Mouse (Mus musculus) spleen, adult 12 weeks (tissue): ENCODE data around the gene Serinc5.
A peak's percentile ranks its signal among the peaks of the same experiment; 100 is the strongest.

Experiments used
- DNase-seq: peaks from one replicate; pipeline ENCODE4 v3.0.0; 2022; ENCODE audit warnings: low spot score

The Serinc5 gene

GRCm38 (mm10) chr13:92704189-92704588, 93.3 kb downstream of the Serinc5 start:
- no peak for DNase-seq

GRCm38 (mm10) chr13:92705016-92705535, 94.2 kb downstream of the Serinc5 start:
- DNase-seq = no peak

DNA sequence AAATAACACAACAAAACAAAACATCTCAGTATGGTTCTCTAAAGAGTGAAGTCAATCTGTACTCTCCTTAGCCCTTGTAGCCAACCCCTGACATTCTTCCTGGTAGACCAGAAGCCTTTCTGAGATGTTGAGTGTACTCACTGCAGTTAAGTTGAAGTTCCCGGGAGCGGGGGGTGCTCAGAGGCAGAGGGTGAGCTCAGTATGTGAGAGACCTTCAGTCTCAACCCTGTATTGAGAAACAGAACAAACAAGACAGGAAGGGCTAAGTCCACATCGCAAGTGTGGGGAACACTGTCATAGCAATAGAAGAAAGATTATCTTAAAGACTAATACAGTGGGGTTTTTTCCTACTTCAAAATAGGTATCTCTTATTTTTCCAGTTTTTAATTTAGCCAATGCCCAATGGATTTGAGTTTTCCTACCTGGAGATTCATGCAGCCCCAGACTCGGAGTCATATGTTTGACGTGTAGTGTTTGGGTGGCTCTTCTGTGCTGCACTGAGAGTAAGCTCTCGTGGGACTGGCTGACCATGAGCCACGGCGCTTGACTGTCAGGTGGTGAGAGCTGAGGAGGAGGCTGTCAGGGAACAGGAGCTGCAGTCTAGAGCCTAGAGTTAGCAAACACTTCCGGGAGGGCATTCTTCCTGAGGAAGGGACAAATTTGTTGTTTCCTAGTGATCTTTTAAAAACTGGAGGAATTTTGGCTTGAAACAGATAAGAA, 95.6 kb downstream of the Serinc5 start:
- DNase-seq = no peak

DNA sequence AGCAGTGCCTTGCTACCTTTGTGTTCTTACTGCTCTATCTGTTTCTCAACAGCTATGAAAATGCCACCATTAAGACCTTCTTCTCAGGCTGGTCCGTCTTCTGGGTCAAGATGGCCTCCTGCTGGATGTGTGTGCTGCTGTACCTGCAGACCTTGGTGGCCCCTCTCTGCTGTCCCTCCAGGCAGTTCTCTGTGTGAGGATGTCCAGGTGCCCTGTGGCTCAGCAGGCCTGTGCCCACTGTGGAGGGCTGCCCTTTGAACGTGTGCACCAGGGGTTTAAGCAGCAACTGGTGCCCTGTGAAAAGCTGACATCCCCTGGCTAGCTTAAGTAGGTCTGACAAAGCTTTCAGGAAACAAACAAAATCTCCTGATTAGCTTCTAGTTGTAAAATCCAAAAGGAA, 97.0 kb downstream of the Serinc5 start:
- DNase-seq = no peak

GRCm38 (mm10) chr13:92708466-92708865, 97.6 kb downstream of the Serinc5 start:
- no peak for DNase-seq

- DNase-seq = no peak
Observed at GRCm38 (mm10) chr13:92709535-92709934, 98.6 kb downstream of the Serinc5 start.

DNA sequence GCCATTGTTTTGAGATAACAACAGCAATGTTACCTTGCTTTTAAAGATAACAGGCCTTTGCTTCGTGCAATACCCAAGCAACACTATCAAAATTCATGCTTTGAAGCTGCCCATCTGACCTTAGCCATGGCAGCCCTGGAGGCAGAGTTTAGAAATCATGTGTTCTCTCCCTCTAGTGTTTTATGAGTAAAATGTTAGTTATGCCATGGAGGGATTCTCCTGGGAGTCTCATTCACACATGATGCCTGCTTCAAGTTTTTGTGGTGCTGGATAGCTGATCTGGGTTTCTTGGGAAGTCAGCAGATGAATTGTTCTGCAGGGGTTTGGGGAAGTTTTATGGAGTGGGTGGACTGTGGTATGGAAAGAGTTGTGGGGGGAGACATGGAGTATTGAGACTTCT, 99.5 kb downstream of the Serinc5 start:
- no peak for DNase-seq

DNA sequence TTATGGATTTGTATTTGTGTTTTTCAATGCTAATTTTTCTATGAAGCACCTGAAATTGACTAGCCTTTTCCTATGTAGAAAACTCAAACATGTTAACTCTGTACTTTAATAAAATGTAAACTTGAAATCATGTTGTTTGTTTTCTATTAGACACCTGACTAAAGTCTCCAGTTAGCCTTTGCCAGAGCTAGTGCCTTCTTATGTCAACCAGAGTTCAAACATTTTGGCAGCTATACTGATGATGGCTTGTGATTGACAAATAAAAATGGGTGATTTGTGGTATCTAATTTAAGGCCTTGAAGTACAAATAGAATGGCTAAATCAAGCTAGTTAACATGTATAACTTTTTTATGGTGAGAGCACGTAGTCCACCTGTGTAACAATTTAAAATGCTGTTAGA, 100.9 kb downstream of the Serinc5 start:
- DNase-seq = no peak

GRCm38 (mm10) chr13:92712619-92713018, 101.7 kb downstream of the Serinc5 start:
- DNase-seq = no peak

DNA sequence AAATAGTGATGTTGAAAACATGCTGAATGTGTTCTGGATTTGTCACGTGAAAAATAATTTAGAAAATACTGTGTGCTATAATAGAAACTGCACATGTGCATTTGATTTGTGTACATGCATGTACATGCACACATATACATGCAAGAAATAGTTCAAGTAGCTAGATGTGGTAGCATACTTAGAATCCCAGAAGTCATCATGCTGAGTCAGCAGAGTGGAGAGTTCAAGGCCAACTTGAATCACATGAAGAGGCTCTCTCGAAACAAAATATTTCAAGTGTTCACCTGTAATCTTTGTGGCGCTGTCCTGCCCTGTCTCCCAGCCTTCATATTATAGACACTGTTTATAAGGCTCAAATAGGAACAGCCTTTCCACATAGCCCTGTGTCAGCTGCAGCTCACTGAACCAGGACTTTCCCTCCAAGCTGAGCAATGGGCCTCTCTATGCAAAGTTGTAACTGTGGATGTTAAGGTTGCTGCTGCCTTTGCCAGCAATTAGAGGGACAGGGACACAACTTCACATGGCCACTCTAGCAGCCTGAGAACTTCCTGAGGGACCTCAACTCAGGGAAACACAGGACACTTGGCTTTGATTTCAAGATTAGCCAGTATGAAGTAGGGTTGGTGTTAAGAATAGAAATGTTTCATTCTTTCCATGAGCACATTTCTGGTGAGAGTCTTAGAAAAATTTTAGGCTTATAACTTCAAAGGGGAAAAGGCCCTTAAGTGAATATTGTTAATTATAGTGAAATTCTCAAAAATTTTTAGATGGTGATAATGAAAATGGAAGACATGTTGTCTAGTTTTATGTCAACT, 107.2 kb downstream of the Serinc5 start:
- DNase-seq = no peak

- DNase-seq = no peak
Observed at GRCm38 (mm10) chr13:92721006-92721405, 110.1 kb downstream of the Serinc5 start.

GRCm38 (mm10) chr13:92722389-92722788, 111.5 kb downstream of the Serinc5 start:
- DNase-seq = no peak

GRCm38 (mm10) chr13:92729811-92730210, 118.9 kb downstream of the Serinc5 start:
- DNase-seq = no peak

DNA sequence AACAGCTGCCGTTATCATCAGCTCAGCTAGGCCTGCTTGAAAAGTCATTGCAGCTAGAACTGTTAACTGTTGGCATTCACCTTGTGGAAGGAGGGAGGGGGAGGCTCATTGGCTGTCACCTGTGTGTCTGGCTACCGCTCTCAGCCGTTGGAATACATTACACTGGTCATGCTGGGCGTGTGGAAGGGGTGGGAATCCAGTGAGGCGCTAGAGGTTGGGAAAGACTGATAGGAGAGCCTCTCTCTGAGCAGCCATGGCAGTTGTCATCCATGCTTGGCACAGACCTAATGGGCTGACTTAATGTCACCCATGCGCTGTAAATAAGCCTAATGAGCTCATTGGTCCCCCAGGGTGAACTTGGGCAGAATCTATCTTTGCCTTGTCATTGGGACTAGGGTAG, 120.9 kb downstream of the Serinc5 start:
- no peak for DNase-seq

GRCm38 (mm10) chr13:92732836-92733235, 121.9 kb downstream of the Serinc5 start:
- DNase-seq = no peak

DNA sequence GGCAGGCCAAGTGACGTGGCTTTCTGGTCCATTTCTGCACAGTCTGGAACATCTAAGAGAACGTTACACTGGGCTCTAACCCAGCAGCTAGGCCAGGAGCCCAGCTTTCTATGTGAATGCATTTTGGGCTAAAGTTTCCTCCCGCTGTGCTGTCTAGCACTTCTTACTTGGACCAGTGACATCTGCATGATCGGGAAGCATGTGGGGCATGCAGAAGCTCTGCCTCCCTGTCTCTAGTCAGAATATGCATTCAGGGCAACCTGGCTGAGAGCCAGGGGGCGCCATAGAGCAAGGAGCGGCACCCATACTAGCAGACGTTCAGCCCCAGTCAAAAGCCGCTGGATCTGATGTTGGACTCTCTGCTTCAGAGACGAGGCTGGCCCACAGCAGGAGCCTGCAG, 122.4 kb downstream of the Serinc5 start:
- peak; percentile 50 for DNase-seq

DNA sequence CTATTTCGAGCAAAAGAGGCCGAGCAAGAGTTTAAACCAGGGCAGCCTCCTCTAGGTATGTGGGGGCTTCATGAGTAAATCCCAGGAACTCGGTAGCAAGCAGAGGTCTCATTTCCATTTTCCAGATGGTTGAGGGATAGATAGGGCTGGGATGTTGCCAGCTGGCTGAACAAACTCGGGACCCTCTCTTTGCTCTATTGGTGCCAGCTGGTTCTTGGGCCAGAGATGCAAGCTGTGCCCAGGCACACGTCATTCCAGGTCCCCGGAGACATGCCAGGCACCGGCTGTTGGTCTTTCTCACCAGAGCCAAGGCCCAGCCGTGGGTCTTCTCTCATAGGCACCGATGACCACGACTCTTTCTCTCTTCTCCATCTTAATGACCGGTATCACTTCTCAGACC, 122.8 kb downstream of the Serinc5 start:
- no peak for DNase-seq

GRCm38 (mm10) chr13:92735693-92736092, 124.8 kb downstream of the Serinc5 start:
- DNase-seq = no peak

DNA sequence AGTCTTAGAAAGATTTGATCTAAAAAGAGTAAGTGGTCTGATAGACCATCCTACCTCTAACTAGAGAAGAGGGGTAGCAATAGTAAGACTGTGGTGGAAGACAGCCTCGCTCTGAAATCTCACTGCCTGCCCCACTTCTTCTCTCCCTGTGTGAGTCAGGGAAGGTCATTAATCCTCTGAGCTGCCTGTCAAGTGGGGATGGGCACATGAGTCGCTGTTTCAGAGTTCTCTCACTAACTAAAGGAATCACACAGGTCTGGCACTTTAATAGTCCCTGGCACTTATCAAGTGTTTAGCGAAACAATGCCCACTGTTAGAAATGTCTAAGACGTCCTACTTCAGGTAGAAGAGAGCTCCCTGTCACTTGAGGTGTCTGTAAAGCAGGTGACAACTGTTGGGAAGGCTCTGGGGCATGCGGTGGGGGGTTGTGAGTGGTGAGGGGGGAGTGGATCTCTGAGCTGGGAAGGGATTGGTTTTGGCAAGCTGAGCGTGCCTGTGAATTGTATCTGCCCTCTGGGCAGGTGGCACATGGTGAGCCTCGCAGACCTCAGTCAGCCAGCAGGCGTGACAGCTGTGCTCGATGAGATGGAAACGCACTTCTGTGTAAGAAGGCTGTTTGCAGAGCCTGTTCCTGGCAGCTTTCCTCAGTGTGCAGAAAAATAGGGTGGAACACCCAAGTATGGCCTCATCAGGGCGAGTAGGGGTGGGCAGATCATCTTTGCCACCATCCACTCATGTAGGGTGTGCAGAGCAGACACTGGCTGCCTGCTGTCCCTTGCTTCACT, 125.8 kb downstream of the Serinc5 start:
- DNase-seq = no peak

- DNase-seq = no peak
Observed at GRCm38 (mm10) chr13:92738821-92739220, 127.9 kb downstream of the Serinc5 start.

DNA sequence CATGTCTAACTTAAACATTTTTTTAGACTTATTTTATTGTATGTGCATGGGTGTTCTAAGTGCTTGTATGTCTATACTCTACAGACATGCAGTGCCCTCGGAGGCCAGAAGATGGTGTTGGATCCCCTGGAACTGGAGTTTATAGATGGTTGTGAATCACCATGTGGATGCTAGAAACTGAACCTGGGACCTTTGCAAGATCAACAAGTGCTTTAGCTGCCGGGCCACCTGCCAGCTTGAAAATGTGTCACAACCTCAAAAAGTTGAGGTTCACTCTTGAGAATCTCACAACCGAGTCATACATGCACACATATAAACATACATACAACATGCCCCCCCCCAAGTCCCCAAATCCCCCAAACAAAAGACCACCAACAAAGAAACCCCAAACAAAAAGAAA, 129.0 kb downstream of the Serinc5 start:
- no peak for DNase-seq

DNA sequence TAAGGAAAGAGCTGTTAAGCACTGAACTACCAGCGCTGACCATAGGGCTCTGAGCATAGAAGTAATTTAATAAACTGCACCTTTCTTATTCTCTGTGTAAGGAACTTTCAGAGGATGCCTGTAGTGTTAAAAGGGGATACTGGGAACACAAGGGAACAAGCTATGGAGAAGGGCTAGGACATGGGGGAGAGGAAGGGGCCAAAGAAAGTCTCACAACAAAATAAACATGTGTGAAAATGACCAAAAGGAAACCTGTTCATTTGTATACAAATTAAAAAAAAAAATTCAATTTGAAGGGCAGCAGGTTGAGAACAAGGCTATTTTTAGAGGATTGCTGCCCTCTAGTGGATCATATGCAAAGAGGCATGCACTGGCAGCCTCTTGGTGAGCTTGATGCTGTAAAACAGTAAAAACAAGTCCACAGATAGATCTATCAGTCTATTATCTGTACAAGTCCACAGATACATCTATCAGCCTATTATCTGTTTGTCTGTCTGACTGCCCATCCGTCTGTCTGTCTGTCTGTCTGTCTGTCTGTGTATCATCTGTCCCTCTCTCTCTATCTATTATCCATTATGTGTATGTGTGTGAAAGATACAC, 129.9 kb downstream of the Serinc5 start:
- DNase-seq = no peak
